ENCODE assay signal across 6 mouse cellular contexts in genomic region chr14:53487611-53488010, GRCm38 (mm10).
DNase-seq lines count a peak whose midpoint lies in the region; ATAC-seq and TF ChIP-seq lines count a peak whose summit lies in the region.
"Not testable (repeated sequence)": the region's sequence is repeated elsewhere in the genome, so short reads cannot be mapped to it uniquely, and the experiment has no call there.

No protein-coding gene starts in this region.

- TF ChIP-seq CTCF in gastrocnemius, adult 2 months (IDR thresholded peaks at IDR 0.05) = peak; percentile 18; the same call in 1 of the 2 replicates

- not testable (repeated sequence) for H3K27ac ChIP-seq in gastrocnemius, adult 2 months

- intact Hi-C loops in gastrocnemius, adult 2 months (cut with DNase I) = not testable (repeated sequence)

- ATAC-seq in activated CD4-positive, CD25-positive, alpha-beta regulatory T cell, adult 4 months = peak; percentile 54
- peak; percentile 60 to 73; a peak in 3 of 4 replicates for ATAC-seq in hematopoietic stem cell, adult 5-6 weeks (replicated peaks in 1 of 2; ENCODE audit: insufficient read depth in 1 of 2, low FRiP score in 2 of 2, low TSS enrichment in 1 of 2, low read depth in 1 of 2, poor library complexity in 2 of 2, severe bottlenecking in 2 of 2)
- peak; percentile 94 for ATAC-seq in megakaryocyte progenitor cell, adult 5-6 weeks (replicated peaks; ENCODE audit: poor library complexity)

- peak; percentile 7 to 24 for DNase-seq in B cell, adult 2 months
- not testable (repeated sequence) for DNase-seq in gastrocnemius, adult 2 months
- peak; percentile 18 for DNase-seq in thymus, postnatal 14 days

- H3K4me3 ChIP-seq in gastrocnemius, adult 2 months = not testable (repeated sequence)
